In the genomic region with DNA sequence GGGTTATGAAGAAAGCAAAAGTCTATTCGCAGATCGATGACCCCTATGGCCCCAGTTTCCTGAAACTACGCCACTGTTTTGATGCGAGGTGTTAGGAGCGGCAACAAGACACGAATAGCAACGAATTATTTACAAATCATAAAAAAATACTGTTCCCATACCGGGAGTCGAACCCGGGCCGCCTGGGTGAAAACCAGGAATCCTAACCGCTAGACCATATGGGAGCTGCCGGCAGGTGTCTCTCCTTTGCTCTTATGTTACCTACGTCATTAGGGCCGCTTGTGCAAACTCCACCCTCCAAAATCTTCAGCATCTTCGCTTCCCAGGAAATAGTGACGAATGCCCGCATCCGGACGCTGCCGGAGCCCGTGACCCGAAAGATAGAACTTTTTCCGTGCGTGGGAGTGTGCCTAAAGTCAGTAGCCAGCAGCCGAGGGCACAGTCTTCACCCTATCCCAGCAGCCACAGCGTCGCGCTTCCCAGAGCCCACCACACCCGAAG, we compare ENCODE assay signal across 8 mouse cellular contexts. TPM values are rescaled to one million over a fixed set of nuclear protein-coding genes. Genes with fewer than 3 reads are reported as not detected.
DNase-seq lines count a peak whose midpoint lies in the region; ATAC-seq and TF ChIP-seq lines count a peak whose summit lies in the region.

No protein-coding gene starts in this region.

- peaks cover 5% of the 10 kb centered on the region for H3K79me3 ChIP-seq in C2C12 (ENCODE audit: low read depth)

- H3K4me1 ChIP-seq in heart, embryonic 11.5 days (ENCODE audit: control insufficient read depth, insufficient read depth, low read length), result peaks cover 6% of the 10 kb centered on the region
- peaks cover 14% of the 10 kb centered on the region for H3K4me1 ChIP-seq in kidney, embryonic 16.5 days (ENCODE audit: insufficient read depth, low read length)

- H3K4me2 ChIP-seq in heart, embryonic 11.5 days, result peak overlapping the region; percentile 71
- H3K4me2 ChIP-seq in kidney, embryonic 16.5 days (replicated peaks; ENCODE audit: low read depth, low read length), result peak overlapping the region; percentile 66

- H3K9me3 ChIP-seq in heart, embryonic 11.5 days (replicated peaks; ENCODE audit: control insufficient read depth, low read length), result peaks cover 15% of the 10 kb centered on the region
- peaks cover 28% of the 10 kb centered on the region for H3K9me3 ChIP-seq in kidney, embryonic 16.5 days (ENCODE audit: low read length)

- no peak for TF ChIP-seq POLR2A in brain, embryonic 14.5 days (IDR thresholded peaks at IDR 0.05; ENCODE audit: borderline replicate concordance, extremely low read depth, insufficient read depth, insufficient read length, poor library complexity, severe bottlenecking)

- H3K27ac ChIP-seq in heart, embryonic 11.5 days (ENCODE audit: low read depth, low read length), result peak overlapping the region; percentile 85
- H3K27ac ChIP-seq in kidney, embryonic 16.5 days (ENCODE audit: low read length), result peak overlapping the region; percentile 77

- H3K4me3 ChIP-seq in C2C12 (ENCODE audit: insufficient read depth, poor library complexity, severe bottlenecking), result peak overlapping the region; percentile 38
- peak overlapping the region; percentile 67 for H3K4me3 ChIP-seq in heart, embryonic 11.5 days (ENCODE audit: low read depth, low read length)
- peak overlapping the region; percentile 69 for H3K4me3 ChIP-seq in kidney, embryonic 16.5 days (ENCODE audit: low read length)

- TF ChIP-seq CTCF in C2C12 (IDR thresholded peaks at IDR 0.05; ENCODE audit: control insufficient read depth, insufficient read depth, insufficient read length), result no peak
- TF ChIP-seq CTCF in brain, embryonic 14.5 days (IDR thresholded peaks at IDR 0.05; ENCODE audit: borderline replicate concordance, extremely low read depth, insufficient read depth, insufficient read length), result no peak

- H3K27me3 ChIP-seq in C2C12 (ENCODE audit: control insufficient read depth, insufficient read depth, insufficient read length), result no peaks in the 10 kb centered on the region
- no peaks in the 10 kb centered on the region for H3K27me3 ChIP-seq in heart, embryonic 11.5 days (ENCODE audit: control insufficient read depth, insufficient read depth, low read length)
- no peaks in the 10 kb centered on the region for H3K27me3 ChIP-seq in kidney, embryonic 16.5 days (ENCODE audit: insufficient read depth, low read length)

- under 1% methylated on average over 30 of the region's 30 CpGs for WGBS in heart, embryonic 11.5 days (ENCODE audit: insufficient replicate concordance)
- WGBS in kidney, embryonic 16.5 days, result under 1% methylated on average over 30 of the region's 30 CpGs

- peak overlapping the region; percentile 26 for H3ac ChIP-seq in C2C12 (ENCODE audit: control insufficient read depth, insufficient read length, low read depth)

- ATAC-seq in erythroblast, adult 5-6 weeks (replicated peaks; ENCODE audit: low FRiP score, poor library complexity, severe bottlenecking), result peak; percentile 29
- ATAC-seq in heart, embryonic 11.5 days (replicated peaks; ENCODE audit: insufficient number of reproducible peaks, low FRiP score, low TSS enrichment), result peak; percentile 29
- peak; percentile 5; the same call in 1 of the 2 replicates for ATAC-seq in kidney, embryonic 16.5 days (ENCODE audit: low FRiP score, low TSS enrichment)

- DNase-seq in brain, embryonic 14.5 days (ENCODE audit: low read depth), result peak; percentile 96
- peak; percentile 90 for DNase-seq in liver
- peak; percentile 74 to 79 for DNase-seq in monocyte, adult 2 months (ENCODE audit: low read depth in 1 of 2, low spot score in 2 of 2)
- peak; percentile 76 to 80 for DNase-seq in spleen, postnatal 14 days (ENCODE audit: low spot score in 2 of 2)

- peak overlapping the region; percentile 79 for H3K9ac ChIP-seq in heart, embryonic 11.5 days (ENCODE audit: low read depth, low read length)
- H3K9ac ChIP-seq in kidney, embryonic 16.5 days (replicated peaks; ENCODE audit: low read length), result peak overlapping the region; percentile 69

- peaks cover 6% of the 10 kb centered on the region for H3K36me3 ChIP-seq in C2C12 (ENCODE audit: control insufficient read depth, insufficient read depth)
- peaks cover 2% of the 10 kb centered on the region; the same call in 1 of the 2 replicates for H3K36me3 ChIP-seq in heart, embryonic 11.5 days (ENCODE audit: control insufficient read depth, insufficient read depth, low read length)
- peaks cover 34% of the 10 kb centered on the region for H3K36me3 ChIP-seq in kidney, embryonic 16.5 days (ENCODE audit: insufficient read depth, low read length)

- peaks cover 9% of the 10 kb centered on the region for H3K79me2 ChIP-seq in C2C12 (ENCODE audit: control insufficient read depth, insufficient read depth)

TF ChIP-seq in C2C12, 6 proteins besides CTCF, POLR2A, EP300 and RAD21:
- no peak for TF ChIP-seq MAX (IDR thresholded peaks at IDR 0.05)
- TF ChIP-seq MYOD1 (IDR thresholded peaks at IDR 0.05; ENCODE audit: control insufficient read depth, insufficient read length, low read depth), result no peak
- peak; percentile 44 for TF ChIP-seq CEBPB (IDR thresholded peaks at IDR 0.05; ENCODE audit: low read depth)
- no peak for TF ChIP-seq MYOG (IDR thresholded peaks at IDR 0.05; ENCODE audit: control insufficient read depth, extremely low read depth, insufficient read length)
- no peak for TF ChIP-seq FOSL1 (IDR thresholded peaks at IDR 0.05; ENCODE audit: insufficient read depth, low read length, poor library complexity, severe bottlenecking)

RNA-seq across cellular contexts. Expression of a gene that starts 4.8 kb away (rescaled TPM):
- 18.8 TPM for polyA plus RNA-seq in C2C12 (2012; fragmentation: generic; extraction: Trizol)
- 50.3 and 59.4 TPM in 2 replicates for polyA plus RNA-seq in brain, embryonic 14.5 days (2012; rRNA removed)
- 21.1 and 25.5 TPM in 2 replicates for total RNA-seq in erythroblast, adult 5-6 weeks (2015; ENCODE audit: low replicate concordance)
- 9.9 and 12.1 TPM in 2 replicates for total RNA-seq in erythroblast, adult 5-6 weeks (2017; ENCODE audit: low replicate concordance)
- 49.0 and 49.8 TPM in 2 replicates for polyA plus RNA-seq in heart, embryonic 11.5 days (2014; fragmentation: Nextera tagmentation; extraction: Ambion mirVana)
- polyA plus RNA-seq in kidney, embryonic 16.5 days (2015; fragmentation: Nextera tagmentation; extraction: Ambion mirVana), result 56.6 and 59.2 TPM in 2 replicates

RNA-seq across cellular contexts. Expression of a gene that starts 4.9 kb away (rescaled TPM):
- 70.5 TPM for polyA plus RNA-seq in C2C12 (2012; fragmentation: generic; extraction: Trizol)
- 32.4 and 34.6 TPM in 2 replicates for polyA plus RNA-seq in brain, embryonic 14.5 days (2012; rRNA removed)
- total RNA-seq in erythroblast, adult 5-6 weeks (2015; ENCODE audit: low replicate concordance), result 20.5 and 20.6 TPM in 2 replicates
- total RNA-seq in erythroblast, adult 5-6 weeks (2017; ENCODE audit: low replicate concordance), result 5.8 and 6.1 TPM in 2 replicates
- 73.0 and 80.8 TPM in 2 replicates for polyA plus RNA-seq in heart, embryonic 11.5 days (2014; fragmentation: Nextera tagmentation; extraction: Ambion mirVana)
- polyA plus RNA-seq in kidney, embryonic 16.5 days (2015; fragmentation: Nextera tagmentation; extraction: Ambion mirVana), result 99.9 and 105 TPM in 2 replicates

RNA-seq across cellular contexts. Expression of a gene that starts 24.9 kb away (rescaled TPM):
- polyA plus RNA-seq in C2C12 (2012; fragmentation: generic; extraction: Trizol), result not detected
- 12.3 and 12.6 TPM in 2 replicates for polyA plus RNA-seq in brain, embryonic 14.5 days (2012; rRNA removed)
- total RNA-seq in erythroblast, adult 5-6 weeks (2015; ENCODE audit: low replicate concordance), result 7.3 and 13.4 TPM in 2 replicates
- total RNA-seq in erythroblast, adult 5-6 weeks (2017; ENCODE audit: low replicate concordance), result 23.1 and 47.7 TPM in 2 replicates
- 7.4 and 10.4 TPM in 2 replicates for polyA plus RNA-seq in heart, embryonic 11.5 days (2014; fragmentation: Nextera tagmentation; extraction: Ambion mirVana)
- polyA plus RNA-seq in kidney, embryonic 16.5 days (2015; fragmentation: Nextera tagmentation; extraction: Ambion mirVana), result 20.3 and 21.5 TPM in 2 replicates

Comparison
In these comparisons a context has a peak if more than half of its experiments do, and no peak if none do; other contexts are left out.
1. Peak in every context shown above with its lines: DNase-seq, ATAC-seq, H3K4me3 ChIP-seq and H3K27ac ChIP-seq.